Mouse (Mus musculus): ENCODE measurements around the gene Slc6a21.
A peak's percentile ranks its signal among the peaks of the same experiment; 100 is the strongest.
"Not testable (repeated sequence)": the region's sequence is repeated elsewhere in the genome, so short reads cannot be mapped to it uniquely, and the experiment has no call there.

The Slc6a21 gene

DNA sequence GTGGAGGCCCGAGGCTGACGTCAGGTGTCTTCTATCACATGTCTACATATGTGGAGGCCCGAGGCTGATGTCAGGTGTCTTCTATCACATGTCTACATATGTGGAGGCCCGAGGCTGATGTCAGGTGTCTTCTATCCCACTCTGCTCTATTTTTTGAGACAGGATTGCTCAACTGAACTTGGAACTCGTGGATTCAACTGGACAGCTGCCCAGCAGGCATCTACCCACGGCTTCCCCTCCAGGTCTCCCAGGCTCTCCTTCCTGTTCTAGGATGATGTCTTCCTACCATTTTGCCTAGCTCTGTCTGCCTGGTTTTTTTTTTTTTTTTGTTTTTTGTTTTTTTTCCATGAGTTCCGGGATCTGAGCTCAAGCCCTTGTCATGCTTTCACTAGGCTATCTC, 21.5 kb upstream of the Slc6a21 start:
- not testable (repeated sequence) for DNase-seq (ENCODE audit: low read depth, low spot score)

DNA sequence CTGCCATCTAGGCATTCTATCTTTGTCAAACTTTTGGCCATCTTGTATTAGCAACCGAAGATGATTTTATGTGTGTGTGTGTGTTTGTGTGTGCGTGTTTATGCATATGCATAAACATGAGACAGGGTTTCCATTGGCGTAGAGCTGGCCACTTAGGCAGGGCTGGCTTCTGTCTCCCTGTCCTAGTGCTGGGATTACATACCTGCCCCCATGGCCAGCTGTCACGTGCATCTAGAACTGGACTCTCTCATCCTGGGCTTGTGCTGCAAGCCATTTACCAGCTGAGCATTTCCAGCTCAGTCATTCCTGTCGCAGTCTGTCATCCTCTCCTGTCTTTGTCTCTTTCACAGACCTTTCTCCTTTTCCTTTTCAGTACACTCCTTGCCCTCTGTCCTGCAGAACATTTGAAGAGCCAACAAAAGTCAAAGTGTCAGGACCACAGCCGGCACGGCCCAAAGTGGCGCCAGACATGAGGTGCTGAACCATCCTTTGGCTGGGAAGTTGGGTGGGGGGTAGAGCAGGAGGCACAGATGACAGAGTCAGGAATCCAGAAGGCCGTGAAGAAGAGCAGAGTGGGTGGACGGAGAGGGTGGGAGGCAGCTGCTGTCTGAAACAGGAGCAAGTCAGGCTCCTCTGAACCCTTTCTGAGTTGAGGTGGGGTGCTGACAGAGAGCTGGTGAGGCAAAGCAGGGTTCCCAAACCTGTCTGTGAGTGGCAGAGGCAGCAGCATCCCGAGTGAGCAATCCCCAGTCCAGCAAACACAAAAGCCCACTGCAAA, 20.1 kb upstream of the Slc6a21 start:
- DNase-seq (ENCODE audit: low read depth, low spot score): no peak

DNA sequence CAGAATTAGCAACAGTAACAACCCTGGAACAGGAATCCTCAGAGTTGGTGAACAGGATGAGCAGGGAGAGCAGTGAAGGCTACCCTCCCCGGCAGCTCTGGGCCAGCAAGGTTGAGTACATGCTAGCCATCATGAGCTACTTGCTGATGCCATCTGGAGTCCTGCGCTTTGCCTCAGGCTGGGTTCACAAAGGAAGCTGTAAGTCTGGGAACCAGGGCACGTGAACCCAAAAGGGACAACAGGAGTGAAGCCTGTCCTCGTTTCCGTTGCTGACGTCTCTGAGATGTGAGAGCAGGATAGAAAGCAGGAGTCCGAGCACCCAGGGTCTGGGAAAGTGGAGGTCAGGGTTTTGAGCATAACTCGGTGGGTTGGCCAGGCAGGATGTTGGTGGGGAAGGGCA, 18.0 kb upstream of the Slc6a21 start:
- no peak for DNase-seq (ENCODE audit: low read depth, low spot score)

DNA sequence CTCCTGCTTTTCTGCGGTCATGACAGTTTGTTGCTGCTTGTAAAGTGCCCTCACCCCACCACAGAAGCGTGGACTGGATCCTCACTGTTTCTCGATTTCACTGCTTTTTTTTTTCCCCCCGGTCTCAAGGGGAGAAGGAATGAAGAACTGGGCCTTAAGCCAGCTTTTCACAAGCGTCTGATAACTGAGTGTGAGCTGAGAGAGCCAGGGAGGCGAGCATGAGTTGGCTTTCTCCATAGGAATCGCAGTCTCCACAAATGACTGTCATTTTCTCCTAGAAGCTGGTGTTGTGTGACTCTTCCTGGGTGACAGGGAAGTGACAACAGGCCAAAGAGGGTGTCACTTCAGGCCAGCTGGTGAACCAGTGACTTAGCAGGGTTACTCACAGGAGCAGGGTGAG, 15.0 kb upstream of the Slc6a21 start:
- no peak for DNase-seq (ENCODE audit: low read depth, low spot score)

DNA sequence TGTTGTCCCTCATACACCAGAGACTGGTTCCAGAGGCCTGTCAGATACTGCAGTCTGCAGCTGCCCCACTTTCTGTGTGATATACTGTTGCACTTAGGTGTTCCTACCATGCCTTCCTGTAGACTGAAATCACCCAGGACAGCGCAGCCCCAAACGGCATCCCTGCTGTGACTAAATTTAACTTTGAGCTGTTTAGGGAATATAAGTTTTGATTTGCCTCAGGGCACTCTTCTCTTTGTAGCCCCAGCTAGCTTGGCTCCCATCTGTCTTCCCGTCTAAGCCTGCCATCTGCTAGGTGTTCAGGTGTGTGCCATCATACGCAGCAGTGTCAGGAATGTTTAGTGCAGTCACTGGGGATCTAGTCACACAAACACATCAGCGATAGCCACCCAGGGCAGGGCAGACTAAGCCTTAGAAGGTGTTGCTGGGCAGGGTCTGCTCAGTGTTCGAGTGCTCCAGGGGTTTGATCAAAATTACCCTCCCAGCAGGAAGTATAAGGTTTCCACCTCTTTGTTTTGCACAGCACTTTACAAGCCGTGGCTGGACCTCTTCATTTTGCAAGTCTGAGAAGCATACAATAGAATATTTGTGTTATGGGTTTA, 14.2 kb upstream of the Slc6a21 start:
- DNase-seq (ENCODE audit: low read depth, low spot score): no peak

DNA sequence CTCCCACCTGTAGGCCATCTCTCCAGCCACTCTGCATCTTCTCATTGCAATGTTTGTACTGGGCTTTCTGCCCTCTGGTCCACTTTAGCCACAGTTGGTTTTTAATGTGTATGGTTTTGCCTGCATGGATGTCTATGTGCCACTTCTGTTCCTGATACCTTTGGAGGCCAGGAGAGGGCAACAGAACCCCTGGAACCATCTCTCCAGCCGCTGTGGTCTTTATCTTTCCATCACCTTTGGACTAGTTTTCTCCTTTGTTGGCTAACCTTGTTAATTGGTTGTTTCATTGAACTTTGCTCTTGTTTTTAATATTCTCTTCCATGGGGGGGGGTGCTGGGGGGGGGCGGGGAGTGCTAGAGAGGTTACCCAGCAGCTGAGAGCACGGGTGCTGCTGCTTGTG, 13.0 kb upstream of the Slc6a21 start:
- DNase-seq (ENCODE audit: low read depth, low spot score): no peak

DNA sequence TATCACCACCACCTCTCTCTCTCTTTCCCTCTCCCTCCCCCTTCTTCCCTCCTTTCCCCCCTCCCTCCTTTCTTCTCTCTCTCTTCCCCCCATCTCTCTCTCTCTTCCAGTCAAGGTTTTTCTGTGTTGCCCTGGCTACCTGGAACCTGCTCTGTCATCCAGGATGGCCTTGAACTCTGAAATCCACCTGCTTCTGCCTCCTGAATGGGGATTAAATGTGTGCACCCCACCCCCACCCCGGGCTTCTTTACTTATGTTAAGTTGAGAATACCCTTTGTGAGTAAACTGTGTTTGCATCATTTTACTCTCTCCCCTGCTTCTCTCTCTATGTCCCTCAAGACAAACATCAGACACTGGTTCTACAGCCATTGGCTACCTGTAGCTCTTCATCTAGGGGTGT, 11.8 kb upstream of the Slc6a21 start:
- DNase-seq (ENCODE audit: low read depth, low spot score): no peak

DNA sequence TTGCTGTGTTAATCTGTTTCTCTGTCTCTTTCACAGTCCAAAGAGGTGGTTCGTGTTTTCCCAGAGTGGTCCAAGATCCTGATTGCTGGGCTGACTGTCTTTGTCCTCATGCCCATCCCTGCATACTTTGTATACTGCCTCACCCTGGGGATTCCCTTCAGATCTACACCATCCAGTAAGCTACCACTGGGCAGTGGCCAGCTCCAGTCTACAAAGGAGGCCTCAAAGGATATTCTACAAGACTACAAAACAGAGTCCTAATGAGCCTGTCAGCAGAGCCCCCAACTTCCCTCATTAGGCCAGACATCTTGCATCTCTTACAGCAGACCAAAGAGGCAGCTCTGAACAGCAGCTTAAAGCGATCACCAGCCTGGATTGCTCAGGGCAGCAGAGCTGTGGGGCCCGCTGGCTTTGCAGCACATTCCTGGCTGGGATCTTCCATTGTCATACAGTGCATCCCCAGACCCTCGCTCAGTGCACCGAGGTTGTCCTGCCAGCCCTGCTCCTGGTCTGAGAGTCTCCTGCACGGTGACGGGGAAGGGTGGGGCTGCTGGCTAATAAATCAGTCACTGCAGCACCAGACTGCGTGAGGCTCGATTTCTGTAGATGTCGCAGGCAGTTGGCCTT, 4.4 kb upstream of the Slc6a21 start:
- DNase-seq (ENCODE audit: low read depth, low spot score): no peak

DNA sequence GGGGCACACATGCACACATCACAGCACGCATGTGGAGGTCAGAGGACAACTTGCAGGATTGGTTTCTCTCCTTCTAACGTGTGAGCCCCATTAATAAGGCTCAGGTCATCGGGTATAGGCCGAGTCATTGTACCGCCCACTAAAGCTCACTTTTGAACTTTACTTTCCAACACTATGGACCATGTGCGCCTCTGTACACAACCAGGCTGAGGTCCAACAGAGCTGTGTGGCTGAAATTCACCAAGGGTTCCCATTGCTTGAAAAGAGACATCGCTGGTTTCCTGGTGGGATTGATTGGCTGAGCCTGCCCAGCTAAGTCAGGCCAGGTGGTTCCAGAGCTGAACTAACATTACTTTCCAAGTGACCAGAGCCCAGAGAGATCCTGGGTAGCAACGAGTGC, 3.6 kb upstream of the Slc6a21 start:
- DNase-seq (ENCODE audit: low read depth, low spot score): no peak

DNA sequence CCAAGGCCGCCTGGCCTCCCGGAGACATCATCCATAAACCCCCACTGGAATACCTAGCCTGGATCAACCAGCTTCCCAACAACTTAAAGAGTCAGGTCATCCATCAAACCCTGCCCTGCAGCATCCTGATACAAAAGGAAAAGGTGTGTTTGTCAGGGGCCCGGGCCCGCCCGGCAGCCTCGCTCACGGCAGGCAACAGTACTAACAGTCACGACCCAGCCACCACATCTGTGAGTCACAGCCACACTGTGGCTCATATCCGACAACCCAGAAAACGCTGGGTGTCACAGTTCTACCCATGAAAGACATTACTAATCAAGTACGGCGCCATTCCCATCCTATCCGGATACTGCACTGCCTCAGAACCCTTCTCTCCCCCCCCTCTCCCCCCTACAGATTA, 9.2 kb downstream of the Slc6a21 start:
- DNase-seq (ENCODE audit: low read depth, low spot score): no peak

DNA sequence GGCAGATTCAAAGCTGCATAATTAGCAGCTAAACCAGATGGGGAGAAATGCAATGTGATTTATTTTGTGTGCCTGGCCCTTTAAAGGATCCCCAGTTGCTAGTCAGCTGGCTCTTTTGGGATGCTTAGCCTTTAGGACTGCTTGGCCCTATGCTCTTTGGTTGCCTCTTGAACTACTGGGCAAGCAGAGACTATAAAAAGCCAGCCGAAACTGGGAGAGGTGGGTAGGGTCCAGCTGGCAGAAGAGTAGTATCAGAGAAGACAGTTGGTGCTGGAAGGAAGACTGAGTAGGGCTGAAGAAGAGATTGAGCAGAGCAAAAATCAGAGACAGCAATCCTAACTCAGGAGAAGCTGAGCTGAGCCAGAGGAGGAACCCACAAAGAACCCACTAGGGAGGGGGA, 19.3 kb downstream of the Slc6a21 start:
- DNase-seq (ENCODE audit: low read depth, low spot score): no peak

DNA sequence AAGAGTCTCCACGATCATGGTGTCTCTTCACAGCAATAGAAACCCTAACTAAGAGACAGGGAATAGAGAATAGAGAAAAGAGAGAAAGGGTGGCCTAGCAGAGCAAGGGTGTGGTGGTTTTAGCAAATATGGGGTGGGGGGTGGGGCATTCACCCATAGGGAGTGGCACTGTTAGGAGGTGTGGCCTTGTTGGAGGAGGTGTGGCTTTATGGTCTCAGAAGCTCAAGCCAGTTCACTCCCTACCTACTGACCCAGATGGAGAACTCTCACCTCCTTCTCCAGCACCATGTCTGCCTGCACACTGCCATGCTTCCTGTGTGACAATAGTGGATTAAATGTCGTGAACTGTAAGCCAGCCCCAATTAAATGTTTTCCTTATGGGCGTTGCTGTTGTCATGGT, 20.2 kb downstream of the Slc6a21 start:
- no peak for DNase-seq (ENCODE audit: low read depth, low spot score)

DNA sequence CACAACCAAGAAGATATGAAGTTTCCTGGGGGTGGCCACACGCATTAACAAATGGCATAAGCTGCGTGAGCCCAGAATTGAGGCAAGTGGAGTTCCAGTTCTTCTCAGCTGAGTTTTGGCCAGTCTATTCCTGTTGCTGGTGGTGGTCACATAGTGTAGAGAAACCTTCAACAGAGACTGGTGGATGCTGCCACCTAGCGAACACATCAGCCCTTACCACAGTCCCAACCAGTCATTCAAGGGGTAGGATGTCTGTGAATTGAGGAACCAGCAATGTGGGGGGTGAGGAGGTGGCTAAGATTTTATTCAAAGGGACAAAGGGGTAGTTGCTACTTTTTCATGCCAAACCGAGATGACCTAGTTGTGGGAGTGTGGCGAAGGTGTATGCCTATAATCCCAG, 22.4 kb downstream of the Slc6a21 start:
- DNase-seq (ENCODE audit: low read depth, low spot score): peak; percentile 79

DNA sequence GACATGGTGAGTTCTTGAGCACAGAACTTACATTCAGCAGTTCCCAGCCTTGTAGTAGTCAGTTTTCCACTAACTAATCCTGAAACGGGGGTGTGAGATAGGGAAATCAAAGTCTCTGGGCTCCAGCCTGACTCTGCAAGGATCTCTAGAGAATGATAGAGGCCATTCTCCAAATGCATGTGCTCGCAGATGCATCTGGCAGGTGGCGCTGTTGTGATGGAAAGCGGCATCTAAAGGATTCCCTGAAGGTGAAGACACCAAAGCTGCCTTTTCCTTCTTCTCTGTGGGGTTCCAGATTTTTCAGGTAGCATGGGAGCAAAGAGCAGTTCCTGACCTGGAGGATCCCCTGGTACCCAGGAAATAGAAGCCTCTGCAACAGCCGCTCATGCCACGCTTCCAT, 23.0 kb downstream of the Slc6a21 start:
- peak; percentile 78 for DNase-seq (ENCODE audit: low read depth, low spot score)

DNA sequence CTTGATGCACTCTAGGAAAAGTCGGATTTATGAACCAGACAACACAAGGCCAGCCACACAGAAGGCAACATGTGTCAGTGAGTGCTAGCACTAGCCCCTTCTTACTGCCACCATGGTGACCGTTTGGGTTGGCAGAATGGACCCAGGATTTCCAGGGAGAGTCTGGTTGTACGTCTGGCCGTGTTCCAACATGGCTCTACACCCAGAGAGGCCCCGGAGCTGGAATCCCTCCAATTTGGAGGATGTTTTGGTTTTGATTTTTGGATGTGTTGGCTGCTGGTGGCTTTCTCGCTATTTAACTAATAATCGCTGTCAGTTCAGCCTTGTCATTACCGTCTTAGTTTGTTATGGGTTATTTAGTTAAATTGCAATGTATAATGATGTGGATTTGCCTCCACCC, 25.3 kb downstream of the Slc6a21 start:
- no peak for DNase-seq (ENCODE audit: low read depth, low spot score)

DNA sequence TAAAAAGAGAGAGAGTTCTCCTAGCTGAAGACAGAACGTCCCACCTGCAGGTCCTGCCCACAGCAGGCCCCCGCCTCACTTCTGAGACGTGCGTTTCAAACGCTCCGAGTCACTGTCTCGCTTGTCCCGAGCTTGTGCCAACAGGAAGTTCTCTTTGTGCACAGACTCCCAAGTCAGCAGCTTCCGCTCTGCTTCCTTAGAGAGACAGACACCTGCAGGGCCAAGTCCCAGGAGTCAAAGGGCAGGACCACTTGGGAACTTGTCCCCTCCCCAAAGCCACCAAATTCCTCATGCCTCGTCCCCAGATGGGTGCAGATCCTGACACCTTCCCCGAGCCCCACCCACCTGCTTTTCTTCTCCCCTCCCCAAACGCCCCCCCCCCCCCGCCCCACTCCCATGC, 27.6 kb downstream of the Slc6a21 start:
- DNase-seq (ENCODE audit: low read depth, low spot score): no peak

DNA sequence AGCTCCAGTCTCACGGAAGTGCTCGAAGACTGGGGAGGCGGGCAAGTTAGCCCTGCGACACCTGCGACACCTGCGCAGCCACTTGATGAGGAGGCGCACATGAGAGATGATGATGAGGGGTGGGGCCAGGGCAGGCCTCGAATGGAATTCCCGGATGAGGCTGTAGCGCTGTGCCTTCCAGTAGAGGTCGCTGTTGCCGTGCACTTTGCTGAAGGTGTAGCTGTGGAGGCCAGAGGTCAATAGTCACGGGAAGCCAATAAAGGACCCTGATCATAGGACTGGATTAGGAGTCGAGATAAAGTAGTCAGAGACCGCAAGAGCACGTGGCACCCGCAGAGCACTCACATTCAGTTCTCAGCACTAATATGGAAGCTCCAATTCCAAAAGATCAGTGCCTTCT, 28.0 kb downstream of the Slc6a21 start:
- peak; percentile 80 for DNase-seq (ENCODE audit: low read depth, low spot score)

DNA sequence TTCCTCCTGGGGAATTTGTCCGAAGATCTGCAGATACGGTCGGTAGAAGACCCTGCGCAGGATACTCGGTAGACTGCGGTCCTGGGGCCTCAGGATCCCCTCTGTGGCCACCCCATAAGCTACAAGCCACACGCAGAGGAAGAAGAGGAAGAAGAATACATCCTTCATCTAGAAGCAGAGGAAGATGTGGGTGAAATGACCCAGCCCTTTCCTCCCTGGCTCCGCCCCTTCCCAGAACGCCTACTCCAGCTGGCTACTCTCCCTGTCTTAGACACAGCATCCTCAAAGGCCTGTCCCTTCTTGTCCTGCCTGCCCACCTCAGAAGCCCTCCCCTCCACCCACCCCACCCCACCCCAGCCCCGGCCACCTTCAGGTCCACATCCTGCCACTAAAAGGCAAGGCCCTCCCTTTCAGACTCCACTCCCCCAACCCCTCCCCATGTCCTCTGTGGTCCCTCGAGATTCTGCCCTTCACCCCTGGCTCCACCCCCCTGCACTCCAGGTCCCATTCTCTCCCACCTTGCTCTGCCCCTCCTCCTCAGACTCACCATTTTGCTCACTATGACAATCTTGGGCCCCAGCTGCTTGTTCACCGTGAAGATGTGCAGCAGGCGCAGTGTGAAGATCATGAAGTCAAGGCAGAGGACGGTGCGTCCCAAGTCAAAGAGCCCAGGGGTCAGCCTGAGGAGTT, 31.4 kb downstream of the Slc6a21 start:
- peak; percentile 44 for DNase-seq (ENCODE audit: low read depth, low spot score)

DNA sequence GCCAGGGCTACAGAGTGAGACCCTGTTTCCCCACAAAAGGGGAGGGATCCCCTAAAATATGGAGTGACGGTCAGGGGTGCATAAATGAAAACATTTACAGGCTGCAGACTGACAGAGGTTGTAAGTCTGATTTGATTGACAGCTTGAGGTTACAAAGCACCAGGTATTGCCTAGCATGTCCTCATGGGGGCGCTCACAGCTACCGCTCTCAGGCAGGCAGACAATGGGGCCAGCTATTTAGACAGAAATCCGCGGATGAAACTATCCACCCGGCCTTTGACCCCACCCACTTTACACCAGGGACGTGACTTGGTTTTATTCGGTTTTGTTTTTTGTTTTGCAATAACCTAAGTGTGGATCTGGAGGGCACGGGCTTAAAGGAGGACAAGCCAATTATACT, 32.1 kb downstream of the Slc6a21 start:
- DNase-seq (ENCODE audit: low read depth, low spot score): peak; percentile 85

DNA sequence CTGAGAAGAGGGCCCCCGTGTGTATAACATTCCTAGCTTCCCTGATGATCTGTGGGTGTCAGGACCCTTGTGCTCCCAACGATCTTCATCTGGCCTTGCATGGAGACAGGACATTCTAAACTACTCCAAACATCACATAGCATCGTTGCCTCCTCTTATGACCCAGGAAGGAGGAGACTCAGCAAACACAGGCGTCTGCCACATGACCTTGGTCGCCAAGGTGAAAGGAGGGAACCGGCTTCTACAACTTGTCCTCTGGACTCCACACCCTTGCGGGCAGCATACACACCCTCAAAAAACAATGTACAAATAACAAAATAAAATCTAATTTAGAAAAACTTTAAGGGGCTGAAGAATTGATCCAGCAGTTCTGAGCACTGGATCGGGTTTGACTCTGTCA, 34.7 kb downstream of the Slc6a21 start:
- no peak for DNase-seq (ENCODE audit: low read depth, low spot score)

DNA sequence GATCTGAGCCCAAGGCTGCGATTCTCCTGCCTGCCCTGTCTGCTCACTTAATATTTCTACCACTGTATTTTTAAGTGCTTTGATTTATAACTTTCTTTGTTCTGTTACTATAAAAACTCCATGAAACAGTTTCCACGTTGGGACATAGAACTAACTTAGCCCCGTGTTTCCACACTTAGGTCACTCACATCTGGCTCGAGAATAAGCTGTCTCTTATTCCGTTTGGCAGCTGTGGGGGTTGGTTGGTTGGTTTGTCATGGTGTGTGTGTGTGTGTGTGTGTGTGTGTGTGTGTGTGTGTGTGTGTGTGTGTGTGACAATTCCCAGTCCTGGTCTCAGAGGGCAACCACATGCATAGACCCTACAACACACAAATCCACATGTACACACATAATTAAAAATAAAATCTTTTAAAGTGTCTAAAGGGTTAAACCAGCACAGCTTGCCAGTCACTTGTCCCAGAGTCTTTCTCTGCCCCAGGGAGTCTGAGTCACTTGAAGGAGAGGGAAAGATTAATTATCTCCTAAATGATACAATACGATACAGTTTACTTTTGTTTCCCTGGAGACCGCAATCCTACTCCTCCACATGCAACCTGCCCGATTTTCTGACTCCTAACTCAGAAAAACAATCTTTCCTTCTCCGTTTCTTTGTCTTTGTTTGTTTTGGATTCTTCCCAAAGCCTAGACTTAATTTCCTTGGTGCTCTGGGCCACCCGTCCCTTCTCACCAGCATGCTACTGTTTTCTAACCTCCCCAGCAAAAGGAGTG, 35.6 kb downstream of the Slc6a21 start:
- DNase-seq (ENCODE audit: low read depth, low spot score): no peak

DNA sequence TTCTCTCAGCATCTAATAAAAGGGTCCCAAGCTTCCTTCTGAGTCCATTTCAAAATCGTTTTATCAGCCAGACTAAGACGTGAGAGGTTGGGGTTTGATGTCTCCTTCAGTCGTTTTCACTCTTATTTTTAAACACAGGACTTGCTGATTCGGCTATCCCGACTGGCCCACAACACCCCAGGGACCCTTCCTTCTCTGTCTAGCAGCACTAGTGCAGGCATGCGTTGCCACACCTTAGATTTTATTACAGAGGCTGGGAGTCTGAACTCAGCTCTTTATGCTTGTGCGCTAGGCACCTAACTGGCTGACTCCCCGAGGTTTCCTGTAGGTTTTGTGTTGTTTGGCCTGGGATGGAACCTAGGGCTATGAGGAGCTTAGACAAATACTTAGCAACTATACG, 36.2 kb downstream of the Slc6a21 start:
- DNase-seq (ENCODE audit: low read depth, low spot score): no peak

Measured in CD4-positive, CD25-positive, alpha-beta regulatory T cell, adult 2 months (primary cell).